Mouse (Mus musculus) megakaryocyte, adult 5-6 weeks (primary cell): ENCODE results near the gene Ncbp3. TPM values are rescaled to one million over a fixed set of nuclear protein-coding genes. Genes with fewer than 3 reads are reported as not detected.

Experiments used
- ATAC-seq: 2 replicates; pipeline ENCODE4 v1.8.0; 2016; ENCODE audit warnings: mild to moderate bottlenecking, inconsistent platforms; ENCODE audit not compliant: poor library complexity, severe bottlenecking
- total RNA-seq, 2 experiments: library from RNA; stranded (forward) in 1 of 2; stranded (reverse) in 1 of 2; fragments of 153-499, 151-499 nt in 1 of 2; fragments of 221-1000, 200-1000 nt in 1 of 2; gene quantifications; 2 replicates each; pipeline versions ENCODE4 v1.2.3 to v1.2.4; 2015 to 2017

Ncbp3 gene
- total RNA-seq (2015) = 8.1 and 8.9 TPM in 2 replicates
- 11.4 and 12.3 TPM in 2 replicates for total RNA-seq (2017)

DNA sequence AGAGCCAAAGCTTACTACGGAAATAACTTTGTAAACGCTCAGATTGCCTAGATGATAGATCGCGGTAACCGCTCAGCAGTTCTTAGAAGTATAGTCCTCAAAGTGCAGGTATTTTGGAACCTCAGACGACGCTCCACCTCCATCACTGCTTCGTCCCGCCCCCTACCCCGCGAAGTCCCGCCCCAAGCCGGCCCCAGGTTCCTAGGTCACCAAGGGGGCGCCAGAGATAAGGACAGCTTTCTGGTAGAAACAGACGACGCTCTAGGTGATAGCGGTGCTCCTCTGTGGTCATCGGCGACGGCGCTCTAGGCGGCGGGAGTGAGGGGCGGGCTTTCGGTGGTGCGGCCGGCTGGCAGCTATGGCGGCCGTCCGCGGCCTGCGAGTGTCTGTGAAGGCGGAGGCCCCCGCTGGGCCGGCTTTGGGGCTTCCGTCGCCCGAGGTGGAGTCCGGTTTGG is at the start of gene Ncbp3:
Ncbp3 (plus strand) TSS at position 242 of the 455 bp plus-strand sequence.
- ATAC-seq = peak; percentile 98

DNA sequence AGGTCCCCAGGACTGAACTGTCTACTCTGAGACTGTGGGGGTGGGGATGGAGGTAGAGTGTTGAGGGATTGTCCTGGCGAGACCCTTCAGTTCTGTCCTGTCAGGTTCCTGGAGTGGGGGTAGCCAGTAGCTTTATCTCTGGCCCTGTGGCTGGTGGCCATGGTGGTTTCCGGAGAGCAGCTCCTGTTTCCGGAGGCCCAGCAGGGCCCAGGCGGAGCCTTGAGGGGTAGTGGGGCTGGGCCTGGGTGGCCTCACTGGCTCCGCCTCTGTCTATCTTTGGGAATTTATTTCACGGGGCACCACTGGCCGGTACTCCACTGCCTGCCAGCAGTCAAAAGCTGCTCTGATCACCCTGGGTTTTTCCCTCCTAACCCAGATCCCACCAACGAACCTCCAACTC is 48.8 kb upstream of the Ncbp3 start, which contains the start of gene P2rx1:
P2rx1 (plus strand) TSS at position 333 of the 400 bp plus-strand sequence.
- ATAC-seq = peak; percentile 79

DNA sequence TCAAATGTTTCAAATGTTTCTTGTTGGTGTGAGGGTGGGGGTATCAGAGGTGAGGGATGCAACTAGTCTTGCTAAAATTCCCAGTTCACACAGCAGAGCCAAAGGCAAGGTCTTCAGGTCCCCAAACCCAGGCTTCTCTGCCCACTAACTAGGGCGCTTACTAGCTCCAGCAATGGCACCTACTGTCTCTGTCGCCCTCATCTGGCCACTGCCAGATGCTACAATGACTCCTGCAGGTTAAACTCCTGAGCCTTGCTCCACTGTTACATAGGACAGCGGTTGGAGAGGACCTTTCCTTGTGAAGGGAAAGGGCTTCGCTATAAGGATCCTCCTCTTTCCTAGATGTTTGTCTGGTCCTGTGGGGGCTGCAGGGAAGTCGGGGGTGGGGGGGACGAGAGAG is 46.6 kb upstream of the Ncbp3 start:
- ATAC-seq = peak; percentile 66

DNA sequence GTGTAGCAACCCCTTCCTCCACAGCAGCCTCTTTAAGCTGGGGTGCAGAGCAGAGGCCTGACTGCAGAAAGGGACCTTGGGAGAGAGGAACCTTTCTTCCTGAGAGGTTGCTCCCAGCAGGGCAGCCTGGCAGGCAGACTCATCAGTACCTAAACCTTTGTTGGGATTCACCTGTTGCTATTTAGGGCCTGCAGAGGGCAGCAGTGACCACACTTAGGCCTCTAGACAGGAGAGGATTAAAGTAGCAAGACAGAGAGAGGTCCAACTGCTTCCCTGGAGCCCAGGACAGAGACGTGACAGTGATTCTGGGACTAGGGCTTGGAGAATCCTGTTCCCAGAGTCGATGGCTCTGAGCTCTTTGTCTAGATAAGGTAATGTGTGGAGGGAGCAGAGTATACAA is 41.2 kb upstream of the Ncbp3 start:
- ATAC-seq = peak; percentile 83

DNA sequence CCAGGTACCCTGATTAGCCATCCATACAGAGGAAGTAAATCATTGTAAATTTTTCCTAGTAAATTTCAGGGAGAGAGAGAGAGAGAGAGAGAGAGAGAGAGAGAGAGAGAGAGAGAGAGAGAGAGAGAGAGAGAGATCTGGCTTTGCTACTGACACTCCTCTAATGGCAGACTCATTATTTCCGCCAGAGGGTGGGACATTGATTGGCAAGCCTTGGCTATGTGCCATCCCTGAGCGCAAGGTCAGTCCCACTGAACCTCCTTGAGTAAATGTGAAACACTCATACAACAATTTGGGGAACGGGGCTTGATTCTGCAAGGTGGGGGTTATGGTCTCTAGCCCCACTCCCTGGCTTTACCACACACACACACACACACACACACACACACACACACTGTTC is 40.5 kb upstream of the Ncbp3 start:
- ATAC-seq = no peak

DNA sequence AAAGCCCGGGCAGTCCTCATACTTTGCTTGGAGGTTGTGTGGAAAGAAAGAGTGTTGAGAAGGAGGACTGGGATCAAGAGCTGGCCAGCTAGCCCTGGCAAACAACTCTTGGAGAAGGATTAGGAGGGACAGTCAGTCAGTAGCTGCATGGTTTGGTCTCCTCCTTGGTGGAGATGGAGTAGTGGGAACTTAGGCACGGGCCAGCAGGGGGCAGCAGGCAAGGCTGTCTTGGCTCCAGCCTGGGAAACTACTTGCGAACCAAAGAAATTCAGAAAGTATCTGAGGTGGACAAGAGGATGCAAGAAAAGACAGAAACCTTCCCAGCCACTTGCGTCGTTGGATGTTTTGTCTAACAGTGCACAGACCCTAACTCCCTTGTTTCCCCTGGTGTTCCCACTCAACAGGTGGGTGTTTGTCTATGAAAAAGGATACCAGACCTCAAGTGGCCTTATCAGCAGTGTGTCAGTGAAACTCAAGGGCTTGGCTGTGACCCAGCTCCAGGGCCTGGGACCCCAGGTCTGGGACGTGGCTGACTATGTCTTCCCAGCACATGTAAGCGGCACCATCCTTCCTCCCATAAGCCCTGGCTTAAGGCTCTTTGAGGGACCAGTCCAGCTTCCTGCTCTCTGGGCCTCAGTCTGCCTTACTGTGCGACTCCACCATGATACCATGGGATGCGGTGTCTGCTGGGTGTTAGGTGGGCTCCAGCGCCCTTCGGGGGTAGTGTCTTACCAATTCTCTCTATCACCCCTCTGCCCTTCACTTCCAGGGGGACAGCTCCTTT is 39.7 kb upstream of the Ncbp3 start:
- peak; percentile 67; the same call in 1 of the 2 replicates for ATAC-seq

DNA sequence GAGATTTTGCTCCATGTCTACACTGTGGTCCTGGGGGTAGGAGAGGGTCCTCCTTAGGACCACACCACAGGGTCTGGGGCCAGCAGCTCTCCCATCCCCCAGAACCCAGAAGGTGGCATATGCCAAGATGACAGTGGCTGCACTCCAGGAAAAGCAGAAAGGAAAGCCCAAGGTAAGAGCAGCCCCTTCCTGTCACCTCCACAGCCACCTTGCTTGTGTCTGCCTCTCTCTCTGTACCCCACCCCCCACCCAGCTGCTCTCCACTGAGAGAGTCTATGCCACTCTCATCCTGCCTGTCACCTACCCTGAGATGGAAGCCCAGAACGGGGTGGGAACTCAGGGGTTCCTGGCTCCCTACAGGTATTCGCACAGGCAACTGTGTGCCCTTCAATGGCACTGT is 38.8 kb upstream of the Ncbp3 start:
- no peak for ATAC-seq

DNA sequence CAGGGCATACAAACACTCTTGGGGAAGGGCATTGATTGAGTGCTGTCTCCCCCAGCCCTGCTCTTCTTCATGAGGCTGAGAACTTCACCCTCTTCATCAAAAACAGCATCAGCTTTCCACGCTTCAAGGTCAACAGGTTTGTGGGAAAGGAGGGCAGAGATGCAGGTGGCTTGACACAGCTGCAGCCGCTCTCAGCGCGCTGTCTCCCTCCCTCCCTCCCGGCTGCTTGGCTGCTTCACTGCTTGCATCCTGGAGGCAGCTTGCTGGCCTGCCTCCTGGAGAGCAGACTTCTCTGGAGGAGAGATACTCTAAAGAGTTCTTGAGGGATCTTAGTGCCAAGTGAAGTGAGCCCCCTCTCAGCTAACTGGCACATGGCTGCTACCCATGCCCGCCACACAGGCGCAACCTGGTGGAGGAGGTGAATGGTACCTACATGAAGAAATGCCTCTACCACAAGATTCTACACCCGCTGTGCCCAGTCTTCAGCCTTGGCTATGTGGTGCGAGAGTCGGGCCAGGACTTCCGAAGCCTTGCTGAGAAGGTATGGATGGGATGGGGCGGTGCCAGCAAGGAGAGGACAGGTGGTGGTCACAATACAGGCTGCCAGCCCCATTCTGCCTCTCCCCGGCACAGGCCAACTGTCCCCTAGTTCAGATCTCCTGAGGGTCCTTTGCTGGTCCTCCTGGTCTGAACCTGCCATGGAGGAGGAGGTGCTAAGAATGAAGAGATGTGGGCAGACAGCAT is 37.9 kb upstream of the Ncbp3 start:
- no peak for ATAC-seq

DNA sequence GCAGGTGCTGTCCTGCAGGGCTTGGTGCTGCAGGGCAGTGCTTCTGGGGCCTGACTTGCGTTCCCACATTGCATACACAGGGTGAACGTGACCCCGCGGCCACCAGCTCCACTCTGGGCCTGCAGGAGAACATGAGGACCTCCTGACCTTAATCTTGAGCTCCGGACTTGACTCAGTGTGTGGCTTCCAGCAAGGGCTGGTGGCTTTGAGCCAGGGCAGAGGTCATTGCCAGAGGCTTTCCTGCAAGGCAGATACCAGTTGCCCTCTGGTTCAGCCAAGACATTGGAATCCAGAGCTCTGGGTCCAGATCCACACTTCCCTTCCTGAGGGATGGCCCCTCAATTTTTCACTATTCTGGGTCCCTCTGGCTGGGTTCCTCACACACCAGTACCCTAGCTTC is 33.6 kb upstream of the Ncbp3 start:
- ATAC-seq = no peak

DNA sequence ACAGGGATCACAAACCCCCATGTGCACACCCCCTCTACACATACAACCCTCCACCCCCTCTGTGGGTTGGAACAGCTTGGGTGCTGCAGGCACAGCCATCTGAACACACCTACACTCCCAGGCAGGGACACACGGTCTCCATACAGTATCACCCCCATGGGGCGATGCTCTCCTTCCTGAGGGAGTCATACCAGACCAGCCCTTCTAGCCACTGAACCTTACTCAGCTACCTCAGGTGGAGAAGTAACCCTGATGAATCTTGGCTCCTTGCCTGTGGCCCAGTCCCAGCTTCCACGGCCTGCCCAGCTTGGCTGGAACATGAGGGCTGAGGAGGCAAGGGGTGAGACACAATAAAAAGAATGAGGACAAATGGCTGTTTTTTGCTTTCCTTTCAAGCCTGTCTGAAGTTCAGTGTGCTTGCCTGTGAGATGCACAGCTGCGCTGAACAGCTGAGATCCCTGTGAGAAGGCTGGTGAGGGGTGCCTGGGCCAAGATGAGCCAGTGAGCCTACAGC is 32.7 kb upstream of the Ncbp3 start:
- no peak for ATAC-seq

DNA sequence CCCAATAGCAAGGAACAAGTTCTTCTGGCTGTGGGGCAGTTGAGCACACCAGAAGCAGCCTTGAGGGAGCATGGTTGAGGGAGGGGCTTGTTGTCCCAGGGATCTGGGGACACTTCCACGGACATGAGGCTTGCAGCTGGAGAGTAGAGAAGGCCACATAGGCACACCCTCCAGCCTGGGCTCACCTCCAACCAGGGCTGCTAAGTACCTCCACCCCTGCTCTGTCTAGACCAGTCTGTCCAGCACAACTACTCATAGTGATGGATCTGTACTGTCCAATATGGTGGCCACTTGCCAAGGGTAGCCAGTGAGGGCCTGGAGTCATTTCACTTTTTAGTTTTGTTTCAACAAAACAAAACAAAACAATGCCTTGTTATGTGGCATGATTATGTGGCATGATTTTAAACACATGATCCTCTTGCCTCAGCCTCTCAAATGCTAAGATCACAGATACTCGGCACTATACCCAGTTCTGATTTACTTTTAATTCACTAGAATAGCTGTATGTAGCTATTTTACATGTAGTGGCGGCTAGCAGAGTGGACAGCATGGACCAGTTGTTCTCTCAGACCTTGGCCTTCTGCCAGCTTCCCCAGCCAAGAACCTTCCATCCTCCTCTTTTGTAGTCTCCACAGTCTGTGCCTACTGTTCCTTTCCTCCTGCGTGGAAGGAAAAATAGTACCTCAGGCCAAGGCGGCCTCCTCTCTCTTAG is 32.0 kb upstream of the Ncbp3 start:
- no peak for ATAC-seq

DNA sequence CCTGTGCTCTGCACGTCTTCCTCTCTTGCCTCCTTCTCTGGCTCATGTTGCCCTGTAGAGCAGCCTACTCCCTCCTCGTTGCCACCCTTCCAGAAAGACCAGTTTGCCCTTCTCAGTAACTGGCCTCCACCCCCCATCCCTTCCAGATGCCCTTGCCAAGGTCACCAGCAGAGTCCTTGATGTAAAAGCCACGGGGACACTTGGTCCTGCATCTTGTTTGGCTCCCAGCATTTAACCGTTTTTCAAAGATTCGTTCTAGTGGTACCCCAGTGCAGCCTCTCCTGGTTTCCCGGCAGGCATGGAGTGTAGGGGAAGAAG is 31.5 kb upstream of the Ncbp3 start:
- ATAC-seq = no peak

DNA sequence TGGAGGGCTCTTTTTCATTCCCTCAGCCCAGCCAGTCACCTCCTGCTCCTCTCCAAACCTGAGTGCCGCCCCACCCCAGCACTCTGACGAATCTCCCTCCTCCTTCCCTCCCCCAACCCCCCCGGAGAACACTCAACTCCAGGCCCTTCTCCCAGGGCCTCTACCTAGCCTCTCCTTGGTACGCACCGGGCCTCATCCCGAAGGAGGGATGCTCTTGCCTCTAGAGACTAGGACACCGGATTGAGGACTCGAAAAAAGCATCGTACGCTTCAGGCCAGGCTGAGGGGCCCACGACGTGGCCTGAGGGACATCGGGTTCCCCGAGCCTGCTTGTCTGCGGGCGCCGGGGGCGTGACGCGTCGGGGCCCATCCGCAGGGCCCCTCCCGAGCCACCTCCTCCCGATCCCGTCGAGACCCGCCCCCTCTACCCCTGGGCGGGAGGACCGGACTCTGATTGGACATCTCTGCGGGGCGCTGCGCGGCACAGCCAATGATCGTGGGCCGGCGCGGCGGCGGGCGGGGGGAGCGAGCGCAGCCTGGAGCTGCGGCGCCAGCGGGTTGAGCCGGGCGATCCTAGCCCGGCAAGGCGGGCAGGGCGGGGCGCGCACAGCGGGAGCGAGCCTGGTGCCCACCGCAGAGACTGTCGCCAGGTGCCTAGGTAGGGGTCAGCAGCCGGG is 29.0 kb upstream of the Ncbp3 start, which contains the start of gene Camkk1:
Camkk1 (plus strand) TSS at position 538 of the 676 bp plus-strand sequence.
- ATAC-seq = peak; percentile 97

DNA sequence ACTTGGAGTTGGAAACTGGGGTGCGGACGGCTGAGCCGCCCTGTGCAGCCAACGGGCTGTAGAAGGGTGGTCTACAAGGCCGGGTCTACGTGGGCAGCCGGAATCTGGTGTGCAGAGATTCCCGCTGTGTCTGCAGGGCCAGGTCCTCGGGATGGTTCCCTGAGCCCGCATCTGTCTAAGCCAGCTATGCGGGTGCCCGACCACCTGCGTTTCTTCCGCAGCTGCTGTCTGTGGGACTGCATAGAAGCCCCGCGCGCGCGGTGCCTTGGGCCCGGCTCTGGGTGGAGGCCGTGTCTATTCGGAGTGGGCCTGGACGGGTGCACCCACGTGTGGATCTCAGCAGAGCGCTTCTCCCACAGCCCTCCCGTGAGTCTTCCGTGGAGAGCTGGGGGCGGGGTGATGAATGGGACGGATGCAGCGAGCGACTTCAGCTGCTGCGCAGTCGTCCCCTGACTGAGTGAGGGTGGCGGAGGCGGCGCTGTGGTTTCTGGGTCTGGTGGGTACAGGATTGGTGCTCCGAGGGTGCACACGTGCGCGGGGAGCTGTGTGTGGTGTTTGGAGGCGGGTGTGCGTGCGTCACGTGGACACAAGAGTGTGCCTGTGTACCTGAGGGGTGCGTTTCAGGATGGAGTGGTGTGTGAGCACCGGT is 28.3 kb upstream of the Ncbp3 start:
- ATAC-seq = peak; percentile 34

DNA sequence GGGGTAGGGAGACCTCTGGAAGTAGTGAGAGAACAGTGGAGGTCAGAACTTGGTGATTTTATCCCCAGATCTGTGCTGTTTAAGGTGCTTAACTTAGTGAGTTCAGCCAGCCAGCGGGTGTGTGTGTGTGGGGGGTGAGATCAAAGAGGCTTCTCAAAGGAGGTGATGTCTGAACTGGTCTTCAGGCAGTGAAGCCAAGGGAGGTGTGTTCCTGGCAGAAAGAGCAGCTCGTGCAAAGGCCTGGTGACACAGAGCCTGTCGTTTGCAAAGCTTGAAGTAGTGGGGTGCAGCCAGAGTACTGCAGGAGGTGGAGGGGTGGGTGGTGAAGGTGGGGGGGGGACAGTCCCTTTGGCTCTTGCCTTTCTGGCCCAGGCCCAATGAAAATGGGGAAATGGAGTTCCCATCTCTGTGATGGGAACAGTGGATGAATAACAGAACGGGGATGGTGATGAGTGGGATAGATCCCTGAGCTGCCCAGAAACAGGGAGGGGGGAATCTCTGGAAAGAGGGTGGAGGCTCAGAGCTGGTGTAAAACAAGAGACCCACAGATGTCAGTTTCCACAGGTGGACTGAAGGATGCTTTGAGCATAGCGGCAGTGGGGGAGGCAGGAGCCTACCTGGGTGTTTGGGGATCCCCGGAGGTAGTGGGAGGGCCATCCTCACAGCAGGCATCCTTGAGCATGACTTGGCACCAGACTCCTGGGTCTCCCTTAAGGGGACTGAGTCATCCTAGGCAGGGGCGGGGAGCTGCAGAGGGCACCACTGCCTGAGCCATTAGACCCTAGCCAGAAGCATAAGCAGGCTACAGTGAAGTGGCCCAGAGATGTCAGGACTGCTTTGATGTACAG is 26.4 kb upstream of the Ncbp3 start:
- ATAC-seq = no peak

DNA sequence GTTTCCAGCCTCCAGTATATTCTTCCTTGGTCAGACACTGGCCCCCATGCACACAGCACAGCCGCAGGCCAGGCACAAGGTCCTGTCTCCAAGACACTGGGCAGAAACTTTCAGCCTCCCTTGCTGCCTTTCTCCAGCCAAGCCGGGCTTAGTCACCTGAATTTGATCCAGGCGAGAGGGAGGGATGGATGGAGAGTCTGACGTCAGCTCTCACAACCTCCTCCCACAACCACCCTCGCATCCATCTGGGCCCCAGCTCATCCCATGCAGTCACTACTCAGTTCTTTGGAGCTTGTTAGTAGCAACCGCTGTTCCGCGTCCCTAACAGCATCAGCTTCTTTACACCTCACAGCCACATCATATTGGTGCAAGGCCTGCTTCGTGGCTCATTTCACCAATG is 24.5 kb upstream of the Ncbp3 start:
- no peak for ATAC-seq

DNA sequence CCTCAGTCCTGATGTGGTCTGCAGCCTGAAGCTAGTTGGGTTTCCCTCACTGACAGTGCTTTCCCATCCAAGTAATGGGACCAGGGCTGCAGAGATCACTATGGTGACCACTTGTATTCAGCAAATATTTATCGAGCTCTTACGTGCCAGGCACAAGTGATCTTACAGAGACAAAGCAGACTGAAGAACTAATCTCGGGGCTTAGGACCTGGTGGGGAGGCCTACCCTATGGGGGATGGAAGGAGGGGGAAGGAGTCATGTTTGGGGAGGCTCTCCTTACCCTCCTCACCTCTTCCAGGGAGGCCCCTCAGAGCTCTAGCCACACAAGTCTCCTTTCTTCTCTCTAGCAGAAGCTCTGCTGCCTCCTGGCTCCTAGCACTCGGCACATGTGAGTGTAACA is 23.8 kb upstream of the Ncbp3 start:
- 0 out of 2 replicates have a peak, but pooled peaks have one; percentile 1 for ATAC-seq

DNA sequence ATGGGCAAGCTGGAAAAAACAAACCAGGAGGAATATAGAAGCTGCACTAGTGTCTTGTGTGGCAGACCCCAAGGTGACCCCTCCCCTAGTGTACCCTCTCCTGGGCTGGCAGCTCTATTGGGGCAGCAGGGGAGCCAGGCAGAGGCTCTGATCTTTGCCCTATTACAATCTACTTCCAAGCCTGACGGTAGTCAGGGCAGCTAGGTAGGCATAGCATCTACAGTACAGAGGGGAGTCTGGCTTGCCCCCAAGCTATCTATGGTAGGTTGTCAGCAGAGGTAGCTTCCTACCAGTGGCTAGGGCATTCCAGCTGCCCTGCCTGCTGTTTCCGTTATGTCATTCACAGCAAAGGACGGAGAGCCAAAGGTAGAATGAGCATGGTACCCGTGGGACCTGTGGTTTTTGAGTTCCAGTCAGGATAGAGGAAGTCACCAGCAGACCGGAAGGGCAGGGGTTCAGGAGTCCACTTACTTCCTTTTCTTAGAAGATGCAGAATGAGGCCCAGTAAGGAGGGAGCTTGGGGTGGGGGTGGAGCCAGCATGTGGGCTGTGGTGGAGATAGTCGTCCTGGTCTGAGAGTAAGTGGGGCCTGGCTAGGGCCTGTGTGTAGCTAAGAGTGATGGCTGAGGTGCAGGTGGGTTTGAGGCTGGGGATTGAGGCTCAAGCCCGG is 23.2 kb upstream of the Ncbp3 start:
- ATAC-seq = peak; percentile 92

DNA sequence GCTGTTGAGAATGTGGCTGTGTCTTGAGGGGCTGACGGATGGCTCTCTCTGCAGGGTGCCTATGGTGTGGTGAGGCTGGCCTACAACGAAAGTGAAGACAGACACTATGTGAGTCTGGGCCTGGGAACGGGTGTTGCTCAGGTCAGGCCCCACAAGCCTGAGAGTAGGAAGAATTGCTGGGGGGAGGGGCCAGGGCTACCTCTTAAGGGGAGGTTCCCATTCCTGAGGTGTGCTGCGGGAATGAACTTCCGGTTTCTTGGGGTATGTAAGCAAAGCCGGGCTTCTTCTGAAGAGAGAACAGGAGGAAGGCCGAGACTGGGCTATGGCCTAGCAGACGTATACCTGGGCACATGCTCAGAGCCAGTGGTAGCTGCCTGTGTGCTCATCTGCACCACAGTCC is 20.6 kb upstream of the Ncbp3 start:
- ATAC-seq = no peak
